Mouse (Mus musculus) adrenal gland, postnatal 36 days (tissue): ENCODE data around the gene Myl4. TPM values are rescaled to one million over a fixed set of nuclear protein-coding genes. Genes with fewer than 3 reads are reported as not detected.
"Not testable (repeated sequence)": the region's sequence is repeated elsewhere in the genome, so short reads cannot be mapped to it uniquely, and the experiment has no call there.

Experiments
- DNase-seq, 2 experiments: peaks; one replicate each; pipeline ENCODE4 v3.0.0; 2021; ENCODE audit warnings: mixed read lengths in 1 of 2
- long read RNA-seq, 2 experiments: library from polyadenylated mRNA; stranded (forward); transcript quantifications; one replicate each; pipeline ENCODE4 v2.0.0; 2021; ENCODE audit warnings: borderline sequencing depth in 2 of 2
- total RNA-seq, 2 experiments: library from RNA; stranded (reverse); gene quantifications; 2 replicates each; pipeline ENCODE4 v1.2.3; 2021

The Myl4 gene
- total RNA-seq: 1 to 10 TPM; 3.1 to 3.4 TPM
- long read RNA-seq, experiment 1, partial matches to known transcripts: 0 of 7 reads
- long read RNA-seq, experiment 1, other reads (novel, unspliced or antisense): 6 of 7 reads
- long read RNA-seq, experiment 2, partial matches to known transcripts: 0 of 1 reads
- long read RNA-seq, experiment 2, other reads (novel, unspliced or antisense): 1 of 1 reads

DNA sequence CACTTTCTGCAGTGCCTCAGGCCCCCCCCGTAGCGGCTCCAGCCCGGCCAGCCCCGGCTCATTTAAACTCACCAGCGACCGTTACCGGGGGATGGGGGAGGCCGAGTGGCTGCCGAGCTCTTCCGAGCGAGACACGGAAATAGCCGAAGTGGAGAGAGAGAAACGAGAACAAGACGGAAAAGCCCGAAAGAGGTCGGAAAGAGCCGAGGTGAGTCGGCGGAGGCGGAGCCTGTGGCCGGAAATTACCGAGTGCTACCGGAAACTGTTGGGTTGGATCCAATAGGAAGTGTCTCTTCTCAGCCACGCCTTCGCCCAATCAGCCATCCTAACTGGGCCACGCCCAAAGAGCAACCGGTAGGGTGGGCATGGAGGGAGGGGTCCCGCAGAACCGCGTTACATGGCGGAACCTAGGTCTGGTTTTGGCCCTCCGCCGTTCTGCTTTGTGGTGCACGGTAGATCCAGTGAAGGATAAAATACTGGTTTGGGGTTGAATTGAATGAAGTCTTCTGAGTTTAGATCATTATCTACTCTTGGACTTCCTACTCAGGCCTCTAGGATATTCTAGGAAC, at the start of gene Myl4, which contains the start of gene Cdc27:
Myl4 (plus strand) TSS at position 258 of the 569 bp plus-strand sequence.
Cdc27 (minus strand) TSS at position 215 of the 569 bp plus-strand sequence.
- peak; percentile 95 to 97 for DNase-seq

DNA sequence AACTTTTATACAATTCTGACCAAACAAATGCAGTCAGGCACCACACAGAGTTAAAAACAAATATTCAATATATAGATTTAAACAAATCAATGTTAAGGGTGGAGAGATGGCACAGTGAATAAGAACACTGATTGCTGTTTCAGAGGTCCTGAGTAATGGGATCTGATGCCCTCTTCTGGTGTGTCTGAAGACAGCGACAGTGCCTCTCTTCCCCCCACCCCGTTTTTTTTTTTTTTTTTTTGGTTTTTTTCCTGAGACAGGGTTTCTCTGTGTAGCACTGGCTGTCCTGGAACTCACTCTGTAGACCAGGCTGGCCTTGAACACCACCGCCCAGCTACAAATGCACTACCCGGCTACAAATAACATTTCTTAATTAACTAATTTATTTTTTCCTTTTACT, 42.0 kb upstream of the Myl4 start:
- DNase-seq: no peak

DNA sequence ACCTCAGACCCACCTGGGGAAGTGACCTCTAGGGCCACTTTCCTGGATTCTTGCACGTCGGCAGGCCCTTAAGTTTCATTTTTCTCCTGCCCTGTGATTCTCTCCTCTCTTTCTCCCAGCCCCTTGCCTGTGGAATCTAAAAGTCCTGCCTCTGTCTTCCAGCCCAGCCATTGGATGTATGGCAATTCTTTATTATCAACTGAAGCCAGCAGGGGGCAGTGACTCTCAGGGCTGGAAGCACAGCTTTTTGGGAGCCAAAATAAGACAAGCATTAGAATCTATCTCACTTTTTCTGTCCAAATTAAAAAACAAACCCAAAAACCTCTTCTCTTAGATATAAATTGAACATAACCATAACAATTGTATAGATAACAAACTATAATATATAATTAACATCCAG, 39.9 kb upstream of the Myl4 start:
- DNase-seq: peak; percentile 12 to 52

DNA sequence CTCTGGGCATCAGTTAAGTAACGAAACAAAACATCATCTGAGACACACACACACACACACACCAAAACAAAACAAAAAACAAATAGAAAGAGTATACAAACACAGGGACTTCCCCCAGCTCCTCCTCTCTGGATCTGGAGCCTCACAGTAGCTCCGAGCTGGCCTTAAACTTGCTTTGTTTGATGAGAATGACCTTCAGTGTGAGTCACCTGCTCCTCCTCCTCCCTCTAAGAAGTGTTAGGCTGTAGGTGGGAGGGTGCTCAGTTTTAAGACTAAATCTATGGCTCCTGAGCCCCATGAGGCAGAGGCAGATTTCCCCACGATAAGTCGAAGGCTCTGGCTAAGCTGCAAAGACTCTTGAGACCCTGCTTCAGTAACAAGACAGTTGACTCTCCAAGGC, 38.0 kb upstream of the Myl4 start:
- DNase-seq: peak; percentile 44 to 63

DNA sequence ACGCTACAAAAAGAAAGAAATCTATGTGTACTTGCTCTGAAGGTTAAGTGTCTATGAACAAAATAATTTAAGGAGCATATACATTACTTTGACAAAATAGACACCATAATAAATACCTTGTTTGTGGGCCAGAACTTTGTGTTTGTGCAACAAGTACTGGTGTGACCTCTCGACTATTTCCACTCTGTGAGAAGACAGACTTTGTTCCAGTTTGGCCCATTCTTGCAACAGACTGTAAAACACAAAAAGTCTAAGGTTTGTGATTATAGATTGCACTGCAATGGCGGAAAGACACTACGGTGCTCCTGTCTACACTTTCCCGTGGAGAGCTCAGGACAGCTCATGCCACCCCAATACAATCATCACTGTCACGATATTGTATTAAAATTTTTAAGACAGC, 24.5 kb upstream of the Myl4 start:
- DNase-seq: no peak

DNA sequence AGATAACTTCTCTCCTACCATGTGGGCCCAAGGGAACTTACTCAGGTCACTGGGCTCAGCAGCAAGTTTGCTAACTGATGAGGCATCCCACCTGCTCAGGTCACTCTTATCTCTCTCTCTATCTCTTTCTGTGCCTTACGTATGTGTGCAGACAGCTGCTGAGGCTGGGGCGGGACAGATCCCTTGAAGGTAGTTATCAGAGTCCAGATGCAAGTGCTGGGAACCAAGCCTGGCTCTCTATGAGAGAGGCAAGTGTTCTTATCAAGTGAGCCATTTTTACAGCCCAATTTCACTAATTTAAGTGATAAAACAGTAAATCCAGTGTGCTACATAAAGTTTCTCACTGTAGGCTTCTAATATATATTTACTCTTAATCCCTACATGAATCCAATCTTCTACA, 13.6 kb upstream of the Myl4 start:
- DNase-seq: no peak

DNA sequence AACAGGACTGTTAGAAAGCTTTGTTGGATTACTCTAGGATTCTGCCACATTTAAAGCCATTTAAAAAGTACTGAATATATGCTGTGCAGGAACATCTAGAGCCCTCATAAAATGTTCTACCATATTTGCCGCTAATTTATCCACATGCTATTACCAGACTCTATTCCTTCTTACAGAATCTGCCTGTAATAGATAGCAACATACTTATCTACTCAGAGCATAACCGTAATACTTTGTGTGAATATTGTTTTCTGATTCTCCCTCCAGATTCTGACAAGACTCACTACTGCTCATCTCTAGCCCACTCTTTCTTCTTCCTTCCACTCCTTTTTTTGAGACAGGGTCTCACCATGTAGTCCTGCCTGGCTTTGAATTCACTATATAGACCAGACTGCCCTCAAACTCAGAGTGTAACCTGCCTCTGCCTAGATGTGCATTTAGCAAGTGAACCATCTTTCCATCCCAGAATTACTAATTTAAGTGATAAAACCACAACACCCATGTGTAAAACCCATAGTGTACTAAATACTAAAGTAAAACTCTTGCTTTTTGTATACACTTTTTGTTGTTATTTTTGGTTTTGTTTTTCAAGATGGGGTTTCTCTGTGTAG, 12.4 kb upstream of the Myl4 start:
- no peak for DNase-seq

DNA sequence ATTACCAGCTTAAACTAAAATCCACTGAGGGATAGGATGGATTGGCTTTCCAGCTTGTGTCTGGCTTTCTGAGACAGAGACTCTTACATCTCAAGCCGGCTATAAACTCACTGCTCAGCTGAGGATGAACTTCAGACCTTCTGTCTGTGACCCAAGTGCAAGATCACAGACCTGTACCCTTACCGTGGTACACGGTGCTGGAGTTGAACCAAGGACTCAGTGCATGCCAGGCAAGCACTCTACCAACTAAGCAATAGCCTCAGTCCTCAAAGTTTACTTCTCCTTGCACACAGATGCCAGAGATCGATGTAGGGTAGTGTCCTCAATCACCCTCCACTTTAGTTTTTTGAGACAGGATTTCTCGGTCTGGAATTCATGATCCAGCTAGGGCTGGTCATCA, 10.7 kb upstream of the Myl4 start:
- DNase-seq: no peak

DNA sequence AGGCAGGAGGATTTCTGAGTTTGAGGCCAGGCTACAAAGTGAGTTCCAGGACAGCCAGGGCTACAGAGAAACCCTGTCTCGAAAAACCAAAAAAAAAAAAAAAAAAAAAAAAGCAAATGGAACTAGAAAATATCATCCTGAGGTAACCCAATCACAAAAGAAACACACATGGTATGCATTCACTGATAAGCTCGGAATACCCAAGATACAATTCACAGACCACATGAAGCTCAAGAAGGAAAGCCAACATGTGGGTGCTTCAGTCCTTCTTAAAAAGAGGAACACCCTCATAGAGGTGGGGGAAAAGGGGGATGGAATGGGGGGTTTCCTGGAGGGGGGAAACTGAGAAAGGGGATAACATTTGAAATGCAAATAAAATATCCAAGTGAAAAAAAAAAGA, 7.1 kb upstream of the Myl4 start:
- DNase-seq: not testable (repeated sequence)

DNA sequence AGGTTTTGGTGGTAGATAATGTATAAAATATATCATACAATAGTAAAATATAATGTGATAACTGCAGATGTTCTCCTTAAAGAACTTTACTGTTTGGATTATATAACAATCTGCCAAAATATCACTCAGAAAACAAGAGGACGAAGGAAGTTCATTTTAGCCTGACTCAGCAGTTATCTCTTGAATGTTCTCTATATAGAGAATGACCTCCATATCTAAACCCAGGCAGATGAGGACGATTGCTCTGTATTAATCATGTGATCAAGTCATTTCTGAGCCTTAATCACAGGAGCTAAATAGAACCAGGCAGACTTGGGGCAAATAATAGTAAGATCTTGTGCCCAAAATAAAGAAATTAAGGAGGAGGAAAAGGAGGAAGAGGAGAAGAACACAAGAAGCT, 6.0 kb upstream of the Myl4 start:
- no peak for DNase-seq

DNA sequence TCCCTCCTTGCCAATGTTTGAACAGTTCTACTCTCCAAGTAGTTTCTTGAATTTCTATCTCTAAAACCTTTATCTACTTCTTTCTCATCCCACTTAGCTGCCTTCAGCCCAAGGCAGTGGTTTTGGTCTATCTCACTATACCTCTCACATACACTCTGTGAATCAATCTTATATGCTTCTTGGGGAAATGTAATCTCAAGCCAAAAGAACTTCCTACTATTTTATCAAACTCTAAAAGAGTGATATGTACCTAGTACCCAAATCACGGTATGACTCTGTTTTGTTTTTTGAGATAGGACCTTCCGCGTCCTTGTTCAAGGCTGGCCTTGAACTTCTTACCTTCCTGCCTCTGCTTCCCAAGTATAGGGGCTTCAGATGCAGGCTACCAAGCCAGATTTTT, 3.0 kb upstream of the Myl4 start:
- no peak for DNase-seq

DNA sequence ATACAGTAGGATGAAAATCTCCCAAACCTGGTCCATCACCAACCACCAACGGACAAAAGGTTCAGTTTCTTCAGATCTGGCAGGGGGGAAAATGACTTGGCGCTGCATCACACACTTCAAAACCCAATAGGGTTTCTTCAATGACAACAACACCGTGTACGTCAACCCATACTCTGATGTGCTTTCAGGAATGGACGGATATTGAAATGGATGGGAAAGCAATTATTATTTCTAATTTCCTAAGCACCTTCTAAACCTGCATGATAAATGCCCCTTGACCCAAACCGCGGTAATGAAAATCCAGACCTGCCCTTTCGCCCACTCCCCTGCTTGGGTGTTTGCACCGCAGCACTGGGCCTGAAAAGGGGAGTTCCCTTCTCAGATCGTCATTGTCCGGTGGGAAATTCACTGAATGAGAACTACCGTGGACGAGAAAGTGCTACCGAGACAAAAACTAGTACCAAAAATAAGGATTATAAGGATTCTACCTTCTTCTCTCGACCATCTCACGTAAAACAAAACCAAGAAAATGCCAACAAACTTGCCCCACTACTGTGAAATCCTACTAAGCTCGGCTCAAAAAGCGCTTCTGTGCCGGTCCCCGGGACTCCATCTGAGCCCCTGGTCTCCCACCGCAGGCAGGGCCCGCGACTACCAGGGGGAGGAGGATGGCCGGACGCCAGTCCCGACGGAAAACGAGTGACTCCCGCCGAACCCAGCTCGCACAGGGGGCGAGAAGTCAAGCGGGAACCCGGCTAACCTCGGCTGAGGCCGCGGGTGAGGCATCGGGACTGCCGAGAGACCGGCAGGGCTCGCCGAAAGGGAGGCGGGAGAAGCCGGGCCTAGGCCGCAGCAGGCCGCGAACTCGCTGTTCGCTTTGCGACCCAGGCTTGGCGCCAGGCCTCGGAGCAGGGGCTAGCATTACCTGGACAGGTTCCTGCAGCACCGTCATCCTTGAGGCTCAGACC, 741 bp upstream of the Myl4 start:
- peak; percentile 79 to 85 for DNase-seq

DNA sequence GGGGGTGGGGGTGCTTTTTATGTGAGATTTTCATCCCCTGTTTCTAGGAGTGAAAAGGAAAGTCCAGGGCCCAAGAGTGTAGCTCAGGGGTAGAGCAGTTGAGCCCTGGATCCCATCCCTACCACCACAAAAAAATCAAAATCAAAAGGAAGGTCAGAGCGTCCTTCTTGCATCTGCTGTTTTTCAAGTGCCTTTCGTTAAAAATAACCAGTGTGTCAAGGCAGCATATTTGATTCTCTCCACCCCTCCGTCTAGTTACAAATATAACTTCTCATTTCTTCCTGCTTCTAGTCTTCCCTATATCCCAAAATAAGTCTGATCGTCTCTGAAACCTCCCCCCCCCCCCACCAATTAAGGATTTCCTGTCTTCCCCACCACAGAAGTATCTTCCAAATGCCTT, 7.6 kb downstream of the Myl4 start:
- DNase-seq: no peak

DNA sequence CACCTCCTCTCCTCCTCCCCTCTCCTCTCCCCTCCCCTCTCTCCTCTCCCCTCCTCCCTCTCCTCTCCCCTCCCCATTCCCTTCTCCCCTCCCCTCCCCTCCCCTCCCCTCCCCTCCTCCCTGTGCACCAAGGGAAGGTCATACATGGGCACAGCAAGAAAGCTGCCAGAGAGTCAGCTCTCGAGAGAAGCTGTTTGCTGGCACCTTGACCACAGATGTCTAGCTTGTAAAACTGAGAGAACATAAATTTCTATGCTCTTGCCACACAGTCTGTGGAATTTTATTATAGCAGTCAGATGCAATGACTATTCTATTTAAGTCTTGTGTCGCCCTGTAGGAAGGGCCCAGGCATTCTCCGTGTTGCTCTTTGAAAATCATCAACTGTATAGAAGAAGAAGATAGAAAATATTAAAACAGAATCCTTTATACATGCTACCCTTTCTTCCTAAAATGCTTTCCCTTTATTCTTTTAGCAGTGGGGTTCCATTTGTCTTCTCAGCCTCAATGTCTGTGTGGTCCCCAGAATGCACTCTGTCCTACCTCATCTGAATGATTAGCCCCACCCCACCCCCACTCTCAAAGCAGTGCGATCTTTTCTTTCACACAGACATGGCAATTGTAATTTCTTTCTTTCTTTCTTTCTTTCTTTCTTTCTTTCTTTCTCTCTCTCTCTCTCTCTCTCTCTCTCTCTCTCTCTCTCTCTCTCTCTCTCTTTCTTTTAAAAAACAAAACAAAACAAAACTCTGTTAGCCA, 8.4 kb downstream of the Myl4 start:
- DNase-seq: peak in 1 of 2 experiments; percentile 26

DNA sequence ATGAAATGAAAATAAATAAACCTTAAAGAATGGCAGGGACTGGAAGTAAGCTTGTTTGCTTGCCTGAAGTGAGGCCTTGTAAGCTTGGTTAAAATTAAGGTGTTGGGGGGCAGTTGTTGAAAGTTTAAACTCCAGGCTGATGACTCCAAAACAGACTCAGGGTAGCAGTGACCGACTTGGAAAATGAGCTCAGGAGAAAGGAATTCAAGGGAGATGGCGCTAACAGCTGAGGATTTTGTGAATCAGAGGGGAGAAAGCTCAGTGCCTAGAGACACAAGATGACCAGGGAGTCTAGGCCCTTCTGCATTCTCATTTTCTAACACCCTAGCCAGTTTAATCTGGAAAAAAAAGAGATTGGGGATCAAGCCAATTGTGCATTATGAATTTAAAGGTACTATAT, 10.5 kb downstream of the Myl4 start:
- DNase-seq: no peak

DNA sequence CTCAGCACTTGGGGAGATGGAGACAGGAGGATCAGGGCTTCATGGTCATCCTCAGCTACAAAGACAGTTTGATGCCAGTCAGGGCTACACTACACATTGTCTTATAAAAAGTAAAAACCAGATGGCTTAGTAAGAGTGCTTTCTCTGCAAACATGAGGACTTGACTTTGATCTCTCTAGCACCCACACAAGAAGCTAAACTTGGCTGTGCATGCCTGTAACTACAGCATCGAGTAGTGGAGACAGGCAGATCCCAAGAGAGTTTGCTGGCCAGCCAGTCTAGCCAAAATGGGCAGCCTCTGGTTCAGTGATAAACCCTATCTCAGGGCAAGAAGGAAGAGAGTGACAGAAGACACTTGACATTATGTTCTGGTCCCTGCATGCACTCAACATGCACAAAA, 13.0 kb downstream of the Myl4 start:
- no peak for DNase-seq

DNA sequence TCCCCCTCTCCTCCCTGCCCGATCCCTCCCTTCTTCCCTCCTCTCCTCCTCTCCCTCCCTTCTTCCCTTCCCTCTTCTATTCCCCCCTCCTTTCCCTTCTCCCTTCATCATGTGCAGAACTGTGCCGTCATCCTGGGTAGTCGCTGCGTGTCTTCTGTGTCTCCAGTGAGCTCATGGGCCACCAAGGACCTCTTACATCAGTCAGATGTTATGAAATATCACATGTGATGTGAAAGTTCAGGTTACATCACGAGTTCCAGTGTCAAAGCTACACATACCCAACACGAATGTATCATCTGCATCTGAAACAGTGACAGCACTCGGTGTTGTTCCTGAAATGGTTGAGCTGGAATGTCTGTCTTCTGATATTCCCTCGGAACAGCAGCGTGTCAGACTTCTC, 14.7 kb downstream of the Myl4 start:
- DNase-seq: no peak

DNA sequence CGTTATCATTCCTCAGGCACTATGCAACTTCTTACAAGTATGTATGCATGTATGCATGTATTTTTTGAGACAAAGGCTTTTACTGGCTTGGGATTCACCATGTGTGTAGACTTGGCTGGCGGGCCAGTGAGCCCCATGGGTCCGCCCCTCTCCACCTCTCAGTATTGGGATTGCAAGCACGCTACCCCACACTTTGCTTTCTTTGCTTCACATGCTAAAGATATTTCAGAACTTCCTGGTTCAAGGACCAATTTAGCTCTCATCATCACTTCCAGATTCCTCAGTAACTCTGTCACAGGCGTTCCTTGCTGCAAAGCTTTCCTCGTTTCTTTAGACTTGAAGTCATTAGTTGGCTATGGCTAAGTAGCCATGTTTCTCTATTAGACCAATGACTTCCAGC, 15.6 kb downstream of the Myl4 start:
- no peak for DNase-seq

DNA sequence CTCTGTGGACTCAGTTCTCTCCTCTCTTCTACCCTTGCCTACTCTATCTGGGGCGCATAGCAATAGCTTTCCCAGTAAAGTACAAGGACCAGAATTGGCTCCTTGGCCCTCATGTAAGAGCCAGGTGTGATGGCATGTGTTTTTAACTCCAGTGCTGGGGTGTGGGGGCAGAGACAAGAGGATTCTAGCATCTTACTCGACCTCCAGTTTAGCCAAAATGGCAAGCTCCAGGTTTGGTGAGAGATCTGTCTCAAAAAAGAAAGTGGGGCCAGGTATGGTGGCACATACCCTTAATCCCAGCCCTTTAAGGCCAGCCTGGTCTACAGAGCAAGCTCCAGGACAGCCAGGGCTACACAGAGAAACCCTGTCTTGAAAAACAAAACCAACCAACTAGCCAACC, 16.3 kb downstream of the Myl4 start:
- no peak for DNase-seq

DNA sequence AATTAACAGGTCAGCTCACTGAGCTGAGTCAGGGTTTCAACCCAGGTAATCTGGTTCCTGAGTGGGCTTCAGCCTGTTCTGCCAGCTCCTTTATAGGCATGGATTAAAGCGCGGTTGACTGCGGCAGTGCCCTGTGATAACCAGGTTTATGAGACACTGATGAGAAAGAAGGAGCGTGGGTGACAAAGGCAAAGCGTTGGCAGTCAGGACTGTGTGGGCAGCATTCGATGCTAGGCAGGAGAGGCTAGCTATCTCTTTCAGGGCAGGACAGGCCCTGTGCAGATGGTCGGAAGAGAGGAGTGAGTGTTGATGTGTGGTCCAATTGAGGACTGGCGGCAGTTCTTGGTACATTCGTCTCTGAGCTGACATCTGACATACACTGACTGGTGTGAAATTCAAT, 17.3 kb downstream of the Myl4 start:
- DNase-seq: no peak

DNA sequence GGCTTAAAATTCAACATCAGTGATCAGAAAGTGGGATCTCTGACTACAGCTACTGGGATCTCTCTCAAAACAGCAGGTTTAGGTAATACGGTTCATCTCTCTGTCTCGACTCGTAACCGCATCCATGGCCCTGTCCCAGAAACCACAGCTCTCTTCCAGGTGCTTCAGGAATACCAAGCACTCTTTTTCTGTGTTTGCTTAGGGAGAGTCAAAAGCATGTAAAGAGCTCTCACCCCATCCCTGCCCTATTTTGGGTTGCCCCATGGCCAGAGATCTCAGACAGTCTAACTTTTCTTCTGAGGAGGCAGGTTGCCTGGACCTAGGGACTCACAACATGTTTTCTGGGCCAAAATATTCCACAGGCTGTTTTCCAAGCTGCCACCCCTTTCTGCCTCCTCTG, 17.9 kb downstream of the Myl4 start:
- DNase-seq: no peak

DNA sequence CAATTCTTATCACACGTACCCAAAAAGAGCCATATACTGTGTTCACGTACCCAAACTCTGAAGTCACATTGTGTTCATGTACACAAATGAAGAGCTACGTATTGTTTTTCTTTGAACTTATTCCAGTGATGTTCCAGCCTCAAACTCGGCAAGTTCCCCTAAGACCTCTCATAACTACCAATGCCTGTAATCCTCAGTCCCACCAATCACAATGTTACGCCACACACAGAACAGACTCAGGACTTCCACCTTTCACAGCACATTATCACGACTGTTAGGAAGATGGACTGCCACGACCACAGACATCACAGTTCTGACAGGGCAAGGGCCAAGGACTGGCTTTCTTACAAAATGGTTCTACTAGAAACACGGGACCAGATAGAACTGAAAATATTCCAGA, 20.1 kb downstream of the Myl4 start:
- DNase-seq: not testable (repeated sequence)
